Mouse (Mus musculus) bone marrow macrophage, adult 2 months (primary cell): ENCODE measurements around the gene Efs. TPM values are rescaled to one million over a fixed set of nuclear protein-coding genes. Genes with fewer than 3 reads are reported as not detected.
"Not testable (repeated sequence)": the region's sequence is repeated elsewhere in the genome, so short reads cannot be mapped to it uniquely, and the experiment has no call there.

Experiments
- H3K27ac ChIP-seq: 2 replicates; pipeline ENCODE4 v1.5.1; 2012; ENCODE audit warnings: low read depth, low read length; ENCODE audit not compliant: insufficient read depth
- H3K4me1 ChIP-seq: 2 replicates; pipeline ENCODE4 v1.6.1; 2012; ENCODE audit warnings: low read length; ENCODE audit not compliant: control insufficient read depth, insufficient read depth
- H3K4me3 ChIP-seq: 2 replicates; pipeline ENCODE4 v1.5.1; 2012; ENCODE audit warnings: mild to moderate bottlenecking, low read length, moderate library complexity; ENCODE audit not compliant: insufficient read depth
- CTCF ChIP-seq: IDR thresholded peaks from 2 replicates; pipeline ENCODE4 v1.5.1; 2012; ENCODE audit warnings: low read depth, mild to moderate bottlenecking, low read length, moderate library complexity
- POLR2A ChIP-seq: IDR thresholded peaks from 2 replicates; pipeline ENCODE4 v1.6.1; 2012; ENCODE audit warnings: mild to moderate bottlenecking, low read depth, low read length, borderline replicate concordance
- polyA plus RNA-seq: library from polyadenylated mRNA; stranded (reverse); fragments of >200 nt; gene quantifications from 2 replicates; pipeline ENCODE4 v1.2.4, GENCODE M21; 2012; ENCODE audit not compliant: missing spikeins, insufficient read depth, insufficient read length

Efs gene
- polyA plus RNA-seq = not detected in 2 replicates

- Histone ChIP-seq H3K4me1 (no peaks in the 10 kb centered on the region), H3K27ac (no peak within 1 kb of the TSS), H3K4me3 (no peak within 1 kb of the TSS)
- TF ChIP-seq POLR2A (no peak), CTCF (no peak)
Measured at GRCm38 (mm10) chr14:54925349-54926342, at the start of gene Efs. Efs (minus strand) TSS chr14:54926126.

GRCm38 (mm10) chr14:54974068-54974791 is 48.3 kb upstream of the Efs start:
- no peak overlapping the region for H3K4me3 ChIP-seq
- H3K27ac ChIP-seq = no peak overlapping the region
- TF ChIP-seq POLR2A (no peak), CTCF (no peak)
- no peaks in the 10 kb centered on the region for H3K4me1 ChIP-seq

DNA sequence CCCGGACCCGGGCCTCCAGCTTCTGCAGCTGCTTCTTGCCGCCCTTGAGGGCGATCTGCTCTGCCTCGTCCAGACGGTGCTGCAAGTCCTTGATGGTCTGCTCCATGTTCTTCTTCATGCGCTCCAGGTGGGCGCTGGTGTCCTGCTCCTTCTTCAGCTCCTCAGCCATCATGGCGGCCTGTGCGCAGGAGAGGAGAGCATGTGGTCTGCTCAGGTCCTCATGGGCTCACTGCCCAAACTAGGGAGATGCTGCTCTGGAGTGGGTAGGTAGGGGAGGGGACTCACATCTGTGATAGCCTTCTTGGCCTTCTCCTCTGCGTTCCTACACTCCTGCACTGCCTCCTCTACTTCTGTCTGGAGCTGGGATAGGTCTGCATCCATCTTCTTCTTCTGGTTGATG is 46.9 kb upstream of the Efs start:
- not testable (repeated sequence) for H3K27ac ChIP-seq, H3K4me3 ChIP-seq, H3K4me1 ChIP-seq

GRCm38 (mm10) chr14:54968344-54968743 is 42.4 kb upstream of the Efs start:
- Histone ChIP-seq H3K27ac (no peak overlapping the region), H3K4me1 (no peaks in the 10 kb centered on the region), H3K4me3 (no peak overlapping the region)
- TF ChIP-seq CTCF (no peak), POLR2A (no peak)

DNA sequence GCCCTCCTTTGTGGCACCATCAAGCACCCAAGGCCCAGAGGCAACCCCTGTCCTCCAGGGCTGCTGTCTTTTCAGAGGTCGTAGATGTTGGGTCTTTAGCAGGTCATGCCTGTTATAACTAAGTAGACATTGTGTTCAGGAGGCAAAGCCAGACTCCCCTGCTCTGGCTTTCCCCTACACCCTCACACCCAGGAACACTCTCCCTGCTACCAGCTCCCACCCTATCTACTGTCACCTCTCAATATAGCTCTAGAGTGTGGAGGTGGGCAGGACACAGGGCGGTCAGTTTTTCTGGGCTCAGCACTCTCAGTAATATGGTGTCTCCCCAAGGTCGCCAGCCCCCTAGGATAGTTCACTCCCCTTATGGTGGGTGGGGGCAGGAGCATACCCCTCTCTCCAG is 41.9 kb upstream of the Efs start:
- H3K4me1 ChIP-seq = no peaks in the 10 kb centered on the region
- TF ChIP-seq CTCF = no peak
- no peak overlapping the region for H3K27ac ChIP-seq
- H3K4me3 ChIP-seq = no peak overlapping the region

DNA sequence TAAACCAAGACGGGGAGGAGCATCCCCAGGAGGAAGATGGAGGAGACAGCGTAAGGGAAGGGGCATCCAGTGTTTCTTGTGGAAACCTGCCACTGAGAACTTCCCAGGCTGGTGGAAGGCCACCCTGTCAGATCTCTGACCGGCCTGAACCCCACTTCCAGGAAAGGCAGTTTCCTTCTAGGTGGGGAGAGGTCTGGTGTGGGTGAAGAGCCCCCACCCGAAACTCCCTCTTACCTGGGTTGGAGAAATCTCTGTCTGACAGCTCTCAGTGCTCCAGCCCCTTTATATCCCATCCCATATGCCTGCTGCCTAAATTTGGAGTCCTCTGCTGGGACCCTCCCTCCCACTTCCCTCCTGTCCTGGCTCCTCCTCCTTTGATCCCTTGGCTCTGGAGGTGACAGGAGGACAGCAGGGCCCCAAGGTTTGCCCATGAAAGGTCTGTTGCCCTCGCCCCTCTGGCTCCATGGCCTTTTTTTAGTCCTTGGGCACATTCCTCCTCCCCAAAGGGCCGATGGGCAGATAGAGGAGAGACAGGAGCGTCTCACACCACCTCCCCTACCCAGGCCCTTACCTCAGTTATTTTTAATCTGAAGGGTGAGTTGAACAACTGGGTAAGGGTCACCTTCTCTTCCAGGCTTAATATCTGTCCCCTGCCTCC is 40.5 kb upstream of the Efs start, which contains the start of gene Myh6:
Myh6 (minus strand) TSS at position 608 of the 658 bp plus-strand sequence.
- TF ChIP-seq CTCF (no peak), POLR2A (no peak)
- Histone ChIP-seq H3K4me3 (no peak within 1 kb of the TSS), H3K27ac (no peak within 1 kb of the TSS), H3K4me1 (no peaks in the 10 kb centered on the region)

GRCm38 (mm10) chr14:54965631-54966030 is 39.7 kb upstream of the Efs start:
- no peak overlapping the region for H3K27ac ChIP-seq
- H3K4me3 ChIP-seq = no peak overlapping the region
- TF ChIP-seq POLR2A (no peak), CTCF (no peak)
- H3K4me1 ChIP-seq = no peaks in the 10 kb centered on the region; the same call in 1 of the 2 replicates

- H3K27ac ChIP-seq = no peak overlapping the region
- no peak for TF ChIP-seq POLR2A
- no peak for TF ChIP-seq CTCF
- no peaks in the 10 kb centered on the region; the same call in none of the 2 replicates for H3K4me1 ChIP-seq
- H3K4me3 ChIP-seq = no peak overlapping the region
Measured at GRCm38 (mm10) chr14:54965044-54965443, 39.1 kb upstream of the Efs start.

GRCm38 (mm10) chr14:54963727-54964126 is 37.8 kb upstream of the Efs start:
- Histone ChIP-seq H3K4me3 (no peak overlapping the region), H3K4me1 (no peaks in the 10 kb centered on the region; the same call in none of the 2 replicates), H3K27ac (no peak overlapping the region)
- TF ChIP-seq POLR2A (no peak), CTCF (no peak)
